Mouse (Mus musculus): Measurements from ENCODE around the gene Hist1h2ae. TPM values are rescaled to one million over a fixed set of nuclear protein-coding genes. Genes with fewer than 3 reads are reported as not detected.
"Not testable (repeated sequence)": the region's sequence is repeated elsewhere in the genome, so short reads cannot be mapped to it uniquely, and the experiment has no call there.

Gene Hist1h2ae
- polyA plus RNA-seq, 1 experiment = 1.3 TPM

GRCm38 (mm10) chr13:23541497-23541896 is 29.5 kb downstream of the Hist1h2ae start:
- no peak for DNase-seq (ENCODE audit: low read depth)

- DNase-seq (ENCODE audit: low read depth) = not testable (repeated sequence)
These were observed 31.2 kb downstream of the Hist1h2ae start for GRCm38 (mm10) chr13:23539821-23540220.

GRCm38 (mm10) chr13:23538249-23538648 is 32.8 kb downstream of the Hist1h2ae start:
- DNase-seq (ENCODE audit: low read depth) = no peak

DNA sequence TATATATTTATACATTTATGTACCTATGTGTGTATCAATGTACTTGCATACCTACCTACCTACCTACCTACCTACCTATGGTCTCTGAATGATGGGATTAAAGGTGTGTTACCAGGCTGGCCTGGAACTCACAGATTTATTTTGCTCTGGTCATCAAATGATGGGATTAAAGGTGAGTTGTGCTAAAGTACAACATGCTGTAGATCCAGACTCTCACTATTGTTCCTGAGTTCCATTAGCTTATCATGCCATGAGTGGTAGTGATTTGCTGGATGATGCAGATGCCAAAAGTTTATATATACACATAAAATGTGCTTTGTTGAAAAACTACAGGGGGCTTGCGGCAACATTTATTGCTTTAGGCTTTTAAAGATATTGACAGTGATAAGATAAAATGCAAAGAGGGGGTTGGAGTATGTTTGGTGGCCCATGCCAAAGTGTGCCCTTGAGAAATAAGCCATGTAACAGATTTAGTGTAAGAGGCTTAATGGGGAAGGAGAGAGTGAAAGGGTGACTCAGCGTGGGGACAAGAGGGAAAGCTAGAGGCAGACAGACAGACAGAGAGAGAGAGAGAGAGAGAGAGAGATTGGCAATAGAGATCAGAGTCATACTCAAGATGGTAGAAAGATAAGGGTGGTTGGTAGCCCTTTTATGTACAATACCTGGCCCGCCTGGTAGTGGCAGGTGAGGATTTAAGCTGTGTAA is 33.9 kb downstream of the Hist1h2ae start:
- no peak for DNase-seq (ENCODE audit: low read depth)

DNA sequence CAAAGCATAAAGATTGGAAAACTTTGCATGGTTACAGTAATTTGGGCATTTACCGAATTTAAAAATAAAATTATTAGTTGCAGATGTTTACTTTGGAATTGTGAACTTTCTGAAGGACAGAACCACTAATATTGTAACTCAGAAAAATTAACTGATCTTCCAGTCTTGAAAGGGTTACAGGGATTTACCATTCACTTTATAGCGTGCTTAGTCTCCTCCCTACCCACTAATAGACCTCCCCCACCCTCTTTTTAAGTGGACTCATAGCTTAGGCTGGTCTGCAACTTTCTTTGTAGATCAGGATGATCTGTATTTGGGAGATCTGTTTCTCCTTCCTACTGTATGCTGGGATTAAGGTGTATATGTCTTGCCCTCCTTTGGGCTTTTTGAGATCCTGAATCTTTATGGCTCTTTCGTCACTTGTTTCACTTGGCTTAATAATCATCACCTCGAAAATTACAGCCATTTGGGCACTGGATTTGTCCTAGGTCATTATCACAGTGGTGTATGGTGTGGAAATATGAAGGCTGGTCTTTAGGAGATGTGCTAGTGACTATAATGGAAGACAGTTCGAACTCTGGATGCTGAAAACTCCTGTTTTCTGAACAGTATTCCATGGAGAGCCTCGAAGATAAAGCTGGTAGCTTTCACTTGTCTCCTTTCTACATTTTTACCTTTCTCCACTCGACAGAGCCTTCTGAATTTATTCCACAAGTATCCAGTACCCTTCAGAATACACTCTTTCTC is 34.8 kb downstream of the Hist1h2ae start:
- no peak for DNase-seq (ENCODE audit: low read depth)

DNA sequence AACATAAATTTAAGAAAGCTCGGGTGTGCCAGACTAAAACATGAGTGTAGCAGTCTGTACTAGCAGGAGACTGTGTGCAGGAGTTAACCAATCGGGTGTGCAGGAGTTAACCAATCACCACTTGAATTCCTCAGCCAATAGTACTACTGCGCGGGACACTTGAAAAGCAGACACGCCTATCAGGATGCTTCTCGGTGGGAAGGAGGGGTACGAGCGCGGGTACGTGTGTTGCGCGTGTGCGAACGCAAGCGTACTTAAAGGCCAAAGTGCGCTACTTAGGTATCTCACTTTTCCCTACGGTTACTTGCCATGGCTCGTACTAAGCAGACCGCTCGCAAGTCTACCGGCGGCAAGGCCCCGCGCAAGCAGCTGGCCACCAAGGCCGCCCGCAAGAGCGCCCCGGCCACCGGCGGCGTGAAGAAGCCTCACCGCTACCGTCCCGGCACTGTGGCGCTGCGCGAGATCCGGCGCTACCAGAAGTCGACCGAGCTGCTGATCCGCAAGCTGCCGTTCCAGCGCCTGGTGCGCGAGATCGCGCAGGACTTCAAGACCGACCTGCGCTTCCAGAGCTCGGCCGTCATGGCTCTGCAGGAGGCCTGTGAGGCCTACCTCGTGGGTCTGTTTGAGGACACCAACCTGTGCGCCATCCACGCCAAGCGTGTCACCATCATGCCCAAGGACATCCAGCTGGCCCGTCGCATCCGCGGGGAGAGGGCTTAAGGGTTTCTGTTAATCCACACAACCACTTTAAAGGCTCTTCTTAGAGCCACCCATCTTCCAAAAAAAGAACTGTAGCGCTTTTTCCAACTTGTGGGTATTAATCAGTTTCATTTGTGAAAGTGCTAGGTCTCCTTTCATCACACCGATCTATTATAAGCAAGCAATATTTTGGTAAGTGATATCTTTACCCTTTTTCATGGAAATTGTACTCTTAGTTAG is 35.6 kb downstream of the Hist1h2ae start, which contains the start of gene Hist1h3g:
Hist1h3g (plus strand) TSS at position 286 of the 939 bp plus-strand sequence.
- DNase-seq (ENCODE audit: low read depth) = not testable (repeated sequence)

- no peak for DNase-seq (ENCODE audit: low read depth)
These were observed 36.5 kb downstream of the Hist1h2ae start for GRCm38 (mm10) chr13:23534368-23535131.

DNA sequence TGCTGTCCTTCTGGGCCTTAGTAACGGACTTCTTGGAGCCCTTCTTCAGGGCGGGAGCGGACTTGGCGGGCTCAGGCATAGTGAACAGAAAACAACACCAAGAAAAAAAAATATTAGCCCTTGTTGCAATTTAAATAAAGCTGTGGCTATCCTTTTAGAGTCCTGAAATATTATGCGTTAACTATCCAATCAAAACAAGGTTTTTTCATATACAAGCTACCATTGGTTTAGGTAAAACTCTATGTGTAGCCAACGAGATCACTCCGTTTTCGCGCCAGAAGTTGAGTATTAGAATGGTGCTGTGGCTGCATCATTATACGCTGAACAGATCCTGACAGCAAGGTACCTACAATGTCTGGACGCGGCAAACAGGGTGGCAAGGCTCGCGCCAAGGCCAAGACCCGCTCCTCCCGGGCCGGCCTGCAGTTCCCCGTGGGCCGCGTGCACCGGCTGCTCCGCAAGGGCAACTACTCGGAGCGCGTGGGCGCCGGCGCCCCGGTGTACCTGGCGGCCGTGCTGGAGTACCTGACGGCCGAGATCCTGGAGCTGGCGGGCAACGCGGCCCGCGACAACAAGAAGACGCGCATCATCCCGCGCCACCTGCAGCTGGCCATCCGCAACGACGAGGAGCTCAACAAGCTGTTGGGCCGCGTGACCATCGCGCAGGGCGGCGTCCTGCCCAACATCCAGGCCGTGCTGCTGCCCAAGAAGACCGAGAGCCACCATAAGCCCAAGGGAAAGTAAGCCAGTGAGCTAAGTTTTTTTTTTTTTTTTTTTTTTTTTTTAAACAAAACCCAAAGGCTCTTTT is 37.3 kb downstream of the Hist1h2ae start, which contains the start of gene Hist1h2af:
Hist1h2af (plus strand) TSS at position 347 of the 808 bp plus-strand sequence.
- not testable (repeated sequence) for DNase-seq (ENCODE audit: low read depth)

DNA sequence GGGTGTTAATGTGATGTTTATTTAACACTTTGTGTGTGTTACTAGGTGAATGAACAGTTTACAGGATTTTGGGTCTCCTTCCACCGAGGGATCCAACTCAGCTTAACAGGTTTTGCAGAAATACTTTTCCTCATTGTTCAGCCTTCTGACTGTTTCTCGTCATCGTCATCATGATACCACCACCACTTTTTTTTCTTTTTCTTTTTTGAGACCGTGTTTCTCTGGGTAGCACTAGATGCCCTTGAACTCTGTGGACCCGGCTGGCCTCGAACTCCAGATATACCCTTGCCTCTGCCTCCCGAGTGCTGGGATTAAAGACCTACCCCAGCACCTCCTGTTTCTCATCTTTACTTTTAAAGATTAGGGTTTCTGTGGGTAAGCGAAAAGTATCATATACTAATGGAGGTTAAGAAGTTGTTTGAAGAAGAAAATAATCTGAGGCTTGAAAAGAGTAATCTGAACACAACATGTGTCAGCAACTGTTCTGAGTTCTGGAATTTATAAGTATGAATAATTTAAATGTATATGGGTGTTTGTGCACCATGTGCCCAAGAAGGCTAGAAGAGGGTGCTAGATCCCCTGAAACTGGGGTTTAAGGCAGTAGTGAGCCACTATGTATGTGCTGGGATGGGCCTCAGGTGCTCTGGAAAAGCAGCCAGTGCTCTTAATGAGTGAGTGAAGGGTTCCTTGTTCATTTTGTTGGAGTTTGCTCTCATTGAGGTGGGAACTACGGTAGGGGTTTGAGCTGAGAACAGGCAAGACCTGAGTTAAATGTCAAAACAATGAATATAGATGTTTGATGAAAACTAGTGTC is 38.6 kb downstream of the Hist1h2ae start:
- DNase-seq (ENCODE audit: low read depth) = no peak

DNA sequence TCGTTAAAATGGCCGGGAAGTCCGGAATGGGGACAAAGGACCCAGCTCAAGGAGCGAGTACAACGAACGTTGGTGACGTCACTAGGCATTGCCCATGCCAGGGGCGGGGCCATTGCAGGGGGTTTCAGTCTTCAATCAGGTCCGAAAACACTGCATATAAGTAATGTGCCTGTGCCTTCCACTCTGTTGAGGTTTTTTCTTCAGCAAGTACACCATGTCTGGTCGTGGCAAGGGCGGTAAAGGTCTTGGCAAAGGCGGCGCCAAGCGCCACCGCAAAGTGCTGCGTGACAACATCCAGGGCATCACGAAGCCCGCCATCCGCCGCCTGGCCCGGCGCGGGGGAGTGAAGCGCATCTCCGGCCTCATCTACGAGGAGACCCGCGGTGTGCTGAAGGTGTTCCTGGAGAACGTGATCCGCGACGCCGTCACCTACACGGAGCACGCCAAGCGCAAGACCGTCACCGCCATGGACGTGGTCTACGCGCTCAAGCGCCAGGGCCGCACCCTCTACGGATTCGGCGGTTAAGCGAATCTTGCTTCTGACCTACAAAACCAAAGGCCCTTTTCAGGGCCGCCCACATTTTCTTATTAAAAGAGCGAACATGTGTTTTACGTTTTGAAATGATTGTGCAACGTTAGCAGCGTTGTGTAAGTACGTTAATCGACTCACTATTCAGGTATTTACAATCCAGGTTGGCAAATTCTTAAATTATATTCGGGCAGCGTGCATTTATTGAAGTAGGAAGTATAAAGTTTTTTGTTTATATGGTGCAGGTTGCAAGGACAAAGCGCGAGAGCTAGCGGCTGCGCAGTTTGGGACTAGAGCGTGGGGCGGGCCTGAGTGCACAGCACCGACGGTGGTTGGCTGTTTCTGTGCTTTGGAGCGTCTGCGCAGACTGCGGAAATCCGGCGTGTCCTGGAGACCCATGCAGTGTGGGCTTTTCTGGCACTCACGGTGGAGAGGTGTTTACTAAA is 39.8 kb downstream of the Hist1h2ae start, which contains the start of gene Hist1h4h:
Hist1h4h (plus strand) TSS at position 150 of the 975 bp plus-strand sequence.
- no peak for DNase-seq (ENCODE audit: low read depth)

- no peak for DNase-seq (ENCODE audit: low read depth)
These were observed 40.7 kb downstream of the Hist1h2ae start for GRCm38 (mm10) chr13:23530181-23530900.

DNA sequence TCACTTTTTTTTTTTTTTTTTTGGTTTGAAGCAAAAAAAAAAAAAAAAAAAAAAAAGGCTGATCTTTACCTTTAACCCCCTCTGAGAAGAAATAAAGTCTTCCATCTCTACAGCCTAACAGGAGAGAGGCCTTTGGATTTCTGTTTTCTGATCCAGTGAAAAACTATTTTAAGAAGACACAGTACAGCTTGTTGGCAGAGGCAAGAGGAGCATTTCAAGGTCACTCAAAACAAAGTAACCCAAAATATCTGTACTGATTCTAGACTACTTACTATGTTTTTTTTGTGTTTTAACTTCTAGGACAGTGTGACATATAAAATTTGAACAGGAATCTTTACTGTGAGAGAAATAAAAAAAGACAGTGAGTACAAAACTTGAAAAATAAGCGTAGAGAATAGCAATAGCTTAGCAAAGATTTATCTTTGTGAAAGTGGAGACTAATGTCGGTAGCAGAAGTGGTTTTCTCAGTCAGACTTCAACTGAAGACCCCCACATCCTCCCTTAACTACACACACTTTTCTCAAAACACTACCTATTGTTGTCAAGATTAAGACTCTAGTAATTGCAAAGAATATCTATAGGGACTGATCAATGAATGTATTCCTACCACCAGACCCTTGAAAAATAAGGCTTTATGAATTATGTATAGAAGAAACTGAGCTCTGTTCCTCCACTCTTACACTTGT is 41.4 kb downstream of the Hist1h2ae start:
- DNase-seq (ENCODE audit: low read depth) = no peak

DNA sequence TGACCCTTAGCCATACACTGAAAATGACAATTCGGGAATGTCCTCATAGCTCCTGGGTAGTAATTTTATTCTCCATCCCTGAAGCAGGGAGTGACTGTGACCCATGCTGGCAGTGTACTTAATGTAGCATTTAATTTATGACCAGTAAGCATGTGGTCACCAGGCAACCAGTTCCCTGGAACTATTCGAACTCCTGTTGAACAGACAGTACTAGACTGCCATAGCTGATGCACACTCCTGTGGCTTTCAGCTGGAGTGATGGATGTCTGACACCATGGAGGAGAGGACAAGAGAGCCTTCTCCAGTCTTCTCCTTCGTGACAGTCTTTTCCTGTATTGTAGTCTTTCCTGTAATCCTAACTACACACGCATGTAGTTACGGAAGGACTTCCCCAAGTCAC is 42.0 kb downstream of the Hist1h2ae start:
- no peak for DNase-seq (ENCODE audit: low read depth)

DNA sequence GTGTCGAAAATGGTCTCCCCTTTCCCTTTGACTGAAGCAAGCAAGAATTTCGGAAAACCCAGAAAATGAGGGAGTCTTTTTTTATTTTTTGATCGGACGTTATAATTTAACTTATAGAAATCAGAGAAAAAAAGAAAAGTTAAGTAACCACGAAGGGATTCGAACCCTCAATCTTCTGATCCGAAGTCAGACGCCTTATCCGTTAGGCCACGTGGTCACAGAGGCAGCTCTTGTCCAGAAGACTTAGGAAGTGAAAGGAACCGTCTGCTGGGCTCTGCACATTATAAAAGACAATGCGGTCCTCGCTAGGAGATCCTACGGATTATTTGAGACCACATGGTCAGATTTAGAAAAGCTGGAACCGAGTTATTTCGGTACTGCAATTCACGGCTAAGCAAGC is 44.7 kb downstream of the Hist1h2ae start:
- DNase-seq (ENCODE audit: low read depth) = no peak

DNA sequence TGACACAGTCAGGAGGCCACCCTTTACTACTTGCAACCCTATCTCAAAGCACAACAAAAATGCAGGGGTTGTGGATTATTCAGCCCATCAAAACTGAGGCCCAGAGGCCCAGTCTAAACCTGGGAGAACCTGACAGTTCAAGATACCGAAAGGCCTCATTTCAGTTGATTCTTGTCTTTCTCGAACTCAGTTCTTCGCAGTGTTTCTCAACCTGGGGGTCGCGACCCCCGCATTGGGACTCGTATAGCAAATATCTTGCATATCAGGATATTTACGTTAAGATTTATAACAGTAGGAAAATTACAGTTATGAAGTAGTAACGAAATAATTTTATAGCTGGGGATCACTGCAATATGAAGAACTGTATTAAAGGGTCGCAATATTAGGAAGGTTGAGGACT is 45.1 kb downstream of the Hist1h2ae start:
- no peak for DNase-seq (ENCODE audit: low read depth)

- no peak for DNase-seq (ENCODE audit: low read depth)
These were observed 46.4 kb downstream of the Hist1h2ae start for GRCm38 (mm10) chr13:23524654-23525053.

DNA sequence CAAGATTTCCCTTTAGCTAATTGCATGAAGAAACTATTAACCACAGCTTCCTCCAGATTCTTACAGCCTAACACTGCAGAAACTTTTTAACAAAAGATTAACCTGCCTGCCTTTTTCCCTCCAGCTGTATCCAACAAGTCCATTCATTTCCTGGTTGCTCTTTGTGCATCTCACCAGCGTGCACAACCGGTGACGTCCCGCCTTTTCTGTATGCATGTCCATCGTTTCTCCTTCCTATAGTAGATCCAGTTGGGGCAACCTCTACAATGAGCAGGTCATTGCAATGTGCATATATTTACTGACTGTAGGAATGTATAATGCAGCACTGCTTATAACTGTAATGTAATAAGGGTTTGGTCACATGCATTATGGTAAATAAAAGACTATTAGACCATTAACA is 47.0 kb downstream of the Hist1h2ae start:
- DNase-seq (ENCODE audit: low read depth) = no peak

Data from gonadal fat pad, adult 2 months (tissue).